Mouse (Mus musculus): Measurements from ENCODE around the gene Pard3b. TPM values are rescaled to one million over a fixed set of nuclear protein-coding genes. Genes with fewer than 3 reads are reported as not detected.

The Pard3b gene
- polyA plus RNA-seq, 1 experiment from 2014 or later: 1.6 TPM

- WGBS (ENCODE audit: insufficient replicate concordance): 69% methylated on average over 1 of the region's 1 CpGs
These were observed 483.8 kb downstream of the Pard3b start for GRCm38 (mm10) chr1:62122426-62122825.

DNA sequence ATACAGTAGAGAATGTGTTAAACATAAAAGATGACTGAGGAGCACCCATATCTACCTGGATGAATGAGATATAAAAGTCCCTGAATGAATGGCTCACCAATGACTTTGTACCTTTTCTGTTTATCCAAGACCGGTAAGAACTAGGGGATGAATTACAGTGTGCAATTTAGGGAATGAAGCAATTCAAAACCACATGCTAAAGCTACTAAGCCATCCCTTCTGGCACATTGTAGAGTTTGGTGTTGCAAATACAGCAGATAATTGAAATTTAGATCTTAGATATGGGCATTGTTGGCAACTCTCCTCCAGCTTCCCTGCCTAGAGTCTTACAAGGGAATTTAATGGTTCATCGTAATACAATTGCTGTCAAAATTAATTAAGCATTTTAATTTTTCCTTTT, 490.6 kb downstream of the Pard3b start:
- no peak for ATAC-seq (ENCODE audit: insufficient read depth)
- Histone ChIP-seq H3K9ac (no peak overlapping the region), H3K36me3 (replicated peaks) (no peaks in the 10 kb centered on the region), H3K27me3 (no peaks in the 10 kb centered on the region), H3K27ac (replicated peaks) (no peak overlapping the region), H3K9me3 (replicated peaks) (no peaks in the 10 kb centered on the region), H3K4me2 (no peak overlapping the region), H3K4me1 (replicated peaks) (no peaks in the 10 kb centered on the region), H3K4me3 (replicated peaks) (no peak overlapping the region)
- WGBS (ENCODE audit: insufficient replicate concordance): 73% methylated on average over 2 of the region's 2 CpGs

More at GRCm38 (mm10) chr1:62122426-62122825, 483.8 kb downstream of the Pard3b start:
- no peak for ATAC-seq (ENCODE audit: insufficient read depth)
- Histone ChIP-seq H3K4me2 (no peak overlapping the region), H3K27ac (replicated peaks) (no peak overlapping the region), H3K9ac (no peak overlapping the region), H3K27me3 (no peaks in the 10 kb centered on the region), H3K4me1 (replicated peaks) (no peaks in the 10 kb centered on the region), H3K4me3 (replicated peaks) (no peak overlapping the region), H3K9me3 (replicated peaks) (no peaks in the 10 kb centered on the region), H3K36me3 (replicated peaks) (no peaks in the 10 kb centered on the region)

GRCm38 (mm10) chr1:62148134-62148533, 509.5 kb downstream of the Pard3b start:
- no peak overlapping the region for H3K9ac ChIP-seq
- 34% methylated on average over 4 of the region's 4 CpGs for WGBS (ENCODE audit: insufficient replicate concordance)
- H3K9me3 ChIP-seq (replicated peaks): no peaks in the 10 kb centered on the region

GRCm38 (mm10) chr1:62148786-62149185, 510.2 kb downstream of the Pard3b start:
- no peak overlapping the region for H3K4me2 ChIP-seq
- H3K4me3 ChIP-seq (replicated peaks): no peak overlapping the region
- H3K36me3 ChIP-seq (replicated peaks): no peaks in the 10 kb centered on the region
- no peaks in the 10 kb centered on the region for H3K27me3 ChIP-seq
- no peak overlapping the region for H3K27ac ChIP-seq (replicated peaks)
- no peak for ATAC-seq (ENCODE audit: insufficient read depth)
- 18% methylated on average over 6 of the region's 6 CpGs for WGBS (ENCODE audit: insufficient replicate concordance)
- H3K9ac ChIP-seq: no peak overlapping the region
- H3K4me1 ChIP-seq (replicated peaks): no peaks in the 10 kb centered on the region
- H3K9me3 ChIP-seq (replicated peaks): no peaks in the 10 kb centered on the region

More at GRCm38 (mm10) chr1:62148134-62148533, 509.5 kb downstream of the Pard3b start:
- Histone ChIP-seq H3K27ac (replicated peaks) (no peak overlapping the region), H3K4me2 (no peak overlapping the region), H3K4me1 (replicated peaks) (no peaks in the 10 kb centered on the region), H3K4me3 (replicated peaks) (no peak overlapping the region), H3K27me3 (no peaks in the 10 kb centered on the region), H3K36me3 (replicated peaks) (no peaks in the 10 kb centered on the region)
- no peak for ATAC-seq (ENCODE audit: insufficient read depth)

DNA sequence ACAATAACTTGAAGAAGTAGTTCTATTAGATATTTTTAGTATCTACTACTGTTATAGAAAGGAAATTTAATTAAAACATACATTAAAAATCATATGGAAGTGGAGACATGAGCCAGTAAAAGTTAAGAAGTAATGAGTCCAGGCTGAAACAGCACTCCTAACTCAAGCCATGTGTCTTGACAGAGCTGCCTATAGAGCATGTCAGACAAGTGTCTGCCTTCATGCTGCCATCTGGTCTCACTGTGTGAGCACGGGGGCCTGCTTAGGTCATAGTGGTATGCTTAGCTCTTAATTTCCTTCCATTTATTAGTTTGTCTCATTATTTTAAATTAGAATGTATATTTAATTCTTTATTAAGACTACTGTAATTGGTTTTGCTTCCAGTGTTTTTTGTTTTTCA, 517.3 kb downstream of the Pard3b start:
- WGBS (ENCODE audit: insufficient replicate concordance): 66% methylated on average over 1 of the region's 1 CpGs

DNA sequence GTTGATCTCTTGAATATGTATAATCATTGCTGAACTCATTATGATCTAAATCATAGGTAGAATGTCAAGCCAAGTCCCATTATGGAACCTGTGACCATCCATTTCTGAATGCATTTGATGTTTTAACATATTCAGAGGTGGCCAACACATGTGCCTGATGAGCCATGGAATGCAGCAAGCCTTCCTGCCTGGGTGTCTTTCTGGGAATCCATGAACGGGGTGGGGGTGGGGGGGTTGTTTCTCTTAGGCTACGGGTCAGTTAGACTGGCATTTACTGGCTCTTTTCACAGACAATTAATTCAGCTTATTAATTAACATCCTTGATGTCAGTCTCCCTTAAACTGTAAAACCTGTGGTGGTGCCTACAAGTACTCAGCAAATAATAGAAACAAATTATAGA, 521.0 kb downstream of the Pard3b start:
- H3K27ac ChIP-seq (replicated peaks): no peak overlapping the region
- no peaks in the 10 kb centered on the region for H3K9me3 ChIP-seq (replicated peaks)
- no peak overlapping the region for H3K4me2 ChIP-seq
- H3K36me3 ChIP-seq (replicated peaks): no peaks in the 10 kb centered on the region
- H3K4me3 ChIP-seq (replicated peaks): no peak overlapping the region
- H3K27me3 ChIP-seq: no peaks in the 10 kb centered on the region
- no peak for ATAC-seq (ENCODE audit: insufficient read depth)
- no peaks in the 10 kb centered on the region for H3K4me1 ChIP-seq (replicated peaks)
- 69% methylated on average over 2 of the region's 2 CpGs for WGBS (ENCODE audit: insufficient replicate concordance)
- no peak overlapping the region for H3K9ac ChIP-seq

More for the DNA sequence above, 517.3 kb downstream of the Pard3b start:
- no peaks in the 10 kb centered on the region for H3K27me3 ChIP-seq
- no peaks in the 10 kb centered on the region for H3K9me3 ChIP-seq (replicated peaks)
- no peak overlapping the region for H3K4me3 ChIP-seq (replicated peaks)
- no peaks in the 10 kb centered on the region for H3K4me1 ChIP-seq (replicated peaks)
- H3K27ac ChIP-seq (replicated peaks): no peak overlapping the region
- no peak overlapping the region for H3K9ac ChIP-seq
- ATAC-seq (ENCODE audit: insufficient read depth): no peak
- H3K4me2 ChIP-seq: no peak overlapping the region
- no peaks in the 10 kb centered on the region for H3K36me3 ChIP-seq (replicated peaks)

DNA sequence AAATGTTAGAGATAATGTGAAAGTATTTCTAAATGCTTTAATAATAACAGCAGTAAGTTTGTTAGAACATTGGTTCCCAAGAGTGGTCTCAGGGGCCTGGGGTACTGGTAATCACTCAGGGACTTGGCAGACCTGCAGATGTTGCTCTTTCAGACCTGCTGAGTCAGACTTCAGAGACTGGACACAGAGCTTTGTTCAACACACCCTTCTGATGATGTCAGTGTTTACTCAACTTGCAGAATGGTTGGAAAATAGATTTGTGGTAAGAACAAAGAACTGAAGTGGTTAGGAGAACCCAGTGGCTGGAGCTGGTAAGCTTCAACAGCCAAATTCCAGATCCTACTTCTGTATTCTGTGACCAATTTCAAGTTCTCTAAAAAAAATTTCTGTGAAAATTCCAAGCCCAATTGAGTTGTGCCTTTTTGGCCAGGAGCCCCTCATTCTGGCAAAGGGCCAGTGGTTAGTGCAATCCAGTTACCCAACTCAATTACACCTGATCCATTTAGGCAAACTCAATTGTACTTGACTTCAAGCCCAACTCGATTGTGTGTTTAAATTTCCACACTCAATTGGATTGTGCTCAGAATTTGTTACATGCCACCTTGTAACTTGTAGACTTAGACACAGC, 536.5 kb downstream of the Pard3b start:
- no peaks in the 10 kb centered on the region for H3K9me3 ChIP-seq (replicated peaks)
- no peaks in the 10 kb centered on the region for H3K4me1 ChIP-seq (replicated peaks)
- H3K4me2 ChIP-seq: no peak overlapping the region
- ATAC-seq (ENCODE audit: insufficient read depth): no peak
- no peaks in the 10 kb centered on the region for H3K36me3 ChIP-seq (replicated peaks)
- no peak overlapping the region for H3K27ac ChIP-seq (replicated peaks)
- no peak overlapping the region for H3K9ac ChIP-seq
- WGBS (ENCODE audit: insufficient replicate concordance): 58% methylated on average over 1 of the region's 1 CpGs
- H3K27me3 ChIP-seq: no peaks in the 10 kb centered on the region
- no peak overlapping the region for H3K4me3 ChIP-seq (replicated peaks)

- Histone ChIP-seq H3K27me3 (no peaks in the 10 kb centered on the region), H3K9ac (no peak overlapping the region), H3K27ac (replicated peaks) (no peak overlapping the region), H3K4me1 (replicated peaks) (peaks cover 9% of the 10 kb centered on the region), H3K4me3 (replicated peaks) (no peak overlapping the region), H3K4me2 (no peak overlapping the region), H3K36me3 (replicated peaks) (no peaks in the 10 kb centered on the region), H3K9me3 (replicated peaks) (no peaks in the 10 kb centered on the region)
- WGBS (ENCODE audit: insufficient replicate concordance): 22% methylated on average over 5 of the region's 5 CpGs
- no peak for ATAC-seq (ENCODE audit: insufficient read depth)
These were observed 543.0 kb downstream of the Pard3b start for GRCm38 (mm10) chr1:62181638-62182037.

GRCm38 (mm10) chr1:62182634-62183033, 544.0 kb downstream of the Pard3b start:
- no peak overlapping the region for H3K4me3 ChIP-seq (replicated peaks)
- no peak for ATAC-seq (ENCODE audit: insufficient read depth)
- 49% methylated on average over 3 of the region's 3 CpGs for WGBS (ENCODE audit: insufficient replicate concordance)
- no peak overlapping the region for H3K9ac ChIP-seq
- no peaks in the 10 kb centered on the region for H3K36me3 ChIP-seq (replicated peaks)
- H3K4me1 ChIP-seq (replicated peaks): peaks cover 9% of the 10 kb centered on the region
- no peaks in the 10 kb centered on the region for H3K27me3 ChIP-seq
- H3K9me3 ChIP-seq (replicated peaks): no peaks in the 10 kb centered on the region
- H3K27ac ChIP-seq (replicated peaks): no peak overlapping the region
- H3K4me2 ChIP-seq: no peak overlapping the region

DNA sequence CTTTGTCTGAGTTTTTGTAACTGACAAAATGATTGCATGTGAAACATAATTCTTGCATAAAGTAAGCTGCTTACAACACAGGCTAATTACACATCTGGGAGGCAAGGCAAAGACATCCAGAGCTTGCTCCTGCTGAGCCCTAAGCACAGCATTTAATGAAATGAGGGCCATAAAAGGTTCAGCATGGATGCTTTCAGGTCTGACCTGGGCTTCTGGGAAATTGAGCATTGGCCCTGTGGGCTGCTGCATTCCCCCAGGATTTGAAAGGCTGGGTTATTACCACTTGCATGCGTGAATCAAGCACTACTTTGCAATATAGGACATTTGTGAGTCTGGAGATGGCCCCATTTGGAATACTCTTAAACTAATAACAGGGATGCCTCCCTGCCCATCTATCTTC, 552.2 kb downstream of the Pard3b start:
- no peak overlapping the region for H3K4me3 ChIP-seq (replicated peaks)
- H3K9me3 ChIP-seq (replicated peaks): no peaks in the 10 kb centered on the region
- no peaks in the 10 kb centered on the region for H3K36me3 ChIP-seq (replicated peaks)
- no peak overlapping the region for H3K27ac ChIP-seq (replicated peaks)
- H3K4me1 ChIP-seq (replicated peaks): no peaks in the 10 kb centered on the region
- H3K4me2 ChIP-seq: no peak overlapping the region
- WGBS (ENCODE audit: insufficient replicate concordance): 59% methylated on average over 1 of the region's 1 CpGs
- H3K9ac ChIP-seq: no peak overlapping the region
- ATAC-seq (ENCODE audit: insufficient read depth): no peak
- H3K27me3 ChIP-seq: no peaks in the 10 kb centered on the region

GRCm38 (mm10) chr1:62197515-62197914, 558.9 kb downstream of the Pard3b start:
- H3K36me3 ChIP-seq (replicated peaks): no peaks in the 10 kb centered on the region

DNA sequence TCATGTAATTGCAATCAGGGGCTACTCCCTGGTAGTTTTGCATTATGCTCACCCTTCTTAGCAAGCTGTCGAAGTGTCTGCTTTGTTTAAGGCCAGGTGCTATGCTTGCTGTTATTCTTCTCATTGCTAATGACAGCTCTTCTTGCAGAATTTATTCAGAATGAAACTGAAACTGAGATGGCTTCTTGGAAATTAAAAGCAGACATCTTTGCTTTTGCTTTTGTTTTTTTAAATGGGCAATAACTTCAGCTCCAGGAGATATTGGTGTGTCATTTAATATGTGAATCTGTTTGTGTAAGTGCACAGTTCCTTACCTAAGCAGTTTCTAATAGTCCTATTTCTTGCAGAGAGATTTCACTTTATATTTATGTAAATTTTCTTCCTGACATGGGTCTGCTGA, 562.3 kb downstream of the Pard3b start:
- H3K9ac ChIP-seq: no peak overlapping the region
- no peak overlapping the region for H3K27ac ChIP-seq (replicated peaks)
- H3K4me1 ChIP-seq (replicated peaks): no peaks in the 10 kb centered on the region
- no peak for ATAC-seq (ENCODE audit: insufficient read depth)
- no peaks in the 10 kb centered on the region for H3K36me3 ChIP-seq (replicated peaks)
- H3K4me2 ChIP-seq: no peak overlapping the region
- no peak overlapping the region for H3K4me3 ChIP-seq (replicated peaks)
- H3K9me3 ChIP-seq (replicated peaks): no peaks in the 10 kb centered on the region
- H3K27me3 ChIP-seq: no peaks in the 10 kb centered on the region
- 47% methylated on average over 1 of the region's 1 CpGs for WGBS (ENCODE audit: insufficient replicate concordance)

More at GRCm38 (mm10) chr1:62197515-62197914, 558.9 kb downstream of the Pard3b start:
- Histone ChIP-seq H3K4me2 (no peak overlapping the region), H3K27ac (replicated peaks) (no peak overlapping the region), H3K9ac (no peak overlapping the region), H3K9me3 (replicated peaks) (no peaks in the 10 kb centered on the region), H3K27me3 (no peaks in the 10 kb centered on the region), H3K4me3 (replicated peaks) (no peak overlapping the region), H3K4me1 (replicated peaks) (no peaks in the 10 kb centered on the region)
- ATAC-seq (ENCODE audit: insufficient read depth): no peak
- WGBS (ENCODE audit: insufficient replicate concordance): 74% methylated on average over 8 of the region's 8 CpGs
